Mouse (Mus musculus) gastrocnemius, postnatal 14 days (tissue): ENCODE results near the gene Il17f. TPM values are rescaled to one million over a fixed set of nuclear protein-coding genes. Genes with fewer than 3 reads are reported as not detected.
"Not testable (repeated sequence)": the region's sequence is repeated elsewhere in the genome, so short reads cannot be mapped to it uniquely, and the experiment has no call there.

Experiments
- DNase-seq: peaks from one replicate; pipeline ENCODE4 v3.0.0; 2021; ENCODE audit warnings: mixed read lengths
- intact Hi-C: fragments of 180-260 bp; cut with DNase I; formaldehyde crosslinking; loops from one replicate; pipeline ENCODE4 v1.15.1; 2025; ENCODE audit warnings: low total_unique reads
- long read RNA-seq, 2 experiments: library from polyadenylated mRNA; stranded (forward); transcript quantifications; one replicate each; pipeline ENCODE4 v2.0.0; 2021
- total RNA-seq, 2 experiments: library from RNA; stranded (reverse); gene quantifications; 2 replicates each; pipeline ENCODE4 v1.2.3; 2021

Gene Il17f
- total RNA-seq = not detected
- long read RNA-seq, experiment 1 = 0 reads
- long read RNA-seq, experiment 2 = 0 reads

- intact Hi-C loops, DNase-seq: not testable (repeated sequence)
Observed at GRCm38 (mm10) chr1:20790517-20790916, at the start of gene Il17f. Gene Il17f (minus strand): TSS chr1:20790617.

DNA sequence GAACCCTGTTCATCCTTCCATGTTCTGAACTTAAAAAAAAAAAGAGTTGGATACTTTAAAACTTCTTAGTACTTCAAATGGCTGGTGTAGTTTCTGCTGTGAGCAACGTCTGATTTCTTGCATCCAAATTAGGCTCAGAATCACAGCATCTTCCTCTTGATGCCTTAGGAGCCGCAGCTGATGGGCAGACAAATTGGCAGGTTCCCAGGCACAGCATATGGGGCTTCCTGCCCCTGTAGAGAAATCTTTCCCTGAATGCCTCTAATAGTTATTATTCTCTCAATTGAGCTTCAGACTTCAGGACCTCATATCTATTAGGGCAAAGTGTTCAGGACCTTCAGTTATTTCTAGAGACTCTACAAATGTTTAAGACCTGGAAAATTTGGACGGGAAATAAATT lies 49.5 kb upstream of the Il17f start:
- no peak for DNase-seq
- intact Hi-C loops = no loop called here

GRCm38 (mm10) chr1:20836551-20837125 lies 46.2 kb upstream of the Il17f start:
- intact Hi-C loops = no loop called here
- no peak for DNase-seq

GRCm38 (mm10) chr1:20833141-20833511 lies 42.7 kb upstream of the Il17f start:
- intact Hi-C loops = no loop called here
- DNase-seq = no peak

DNA sequence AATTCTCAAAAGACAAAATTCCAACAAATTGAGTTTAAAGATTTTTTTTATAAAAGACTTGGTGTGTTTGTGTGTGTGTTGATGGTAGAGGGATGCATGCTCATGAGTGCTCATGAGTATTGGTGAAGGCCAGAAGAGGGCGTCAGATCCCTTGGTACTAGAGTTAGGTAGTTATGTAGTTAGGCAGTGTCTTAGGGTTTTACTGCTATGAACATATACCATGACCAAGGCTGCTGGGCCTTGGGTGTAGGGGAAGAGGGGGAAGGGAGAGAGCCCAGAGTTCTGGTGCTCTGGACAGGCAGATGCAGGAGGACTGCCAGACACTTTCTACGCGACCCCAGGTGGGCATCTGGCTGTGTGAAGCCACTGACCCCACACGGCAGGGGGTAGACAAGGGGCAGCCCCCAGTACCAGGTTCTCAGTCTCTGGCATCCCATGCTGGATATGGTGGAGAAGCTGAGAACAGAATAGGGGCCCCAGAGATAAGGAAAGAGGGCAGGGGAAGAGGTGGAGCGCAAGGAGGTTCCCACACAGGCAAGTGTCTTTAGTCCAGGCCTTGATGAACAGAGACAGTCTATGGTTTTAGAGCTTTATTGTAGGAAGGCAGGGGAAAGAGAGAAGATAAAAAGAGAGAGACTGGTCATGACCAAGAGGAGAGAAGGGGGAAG lies 42.2 kb upstream of the Il17f start:
- DNase-seq = no peak
- intact Hi-C loops = no loop called here

- intact Hi-C loops = no loop called here
- DNase-seq = no peak
Observed at GRCm38 (mm10) chr1:20830546-20830945, 40.1 kb upstream of the Il17f start.

GRCm38 (mm10) chr1:20828061-20828460 lies 37.6 kb upstream of the Il17f start:
- no peak for DNase-seq
- intact Hi-C loops = no loop called here

GRCm38 (mm10) chr1:20825036-20825435 lies 34.6 kb upstream of the Il17f start:
- intact Hi-C loops = no loop called here
- DNase-seq = no peak

DNA sequence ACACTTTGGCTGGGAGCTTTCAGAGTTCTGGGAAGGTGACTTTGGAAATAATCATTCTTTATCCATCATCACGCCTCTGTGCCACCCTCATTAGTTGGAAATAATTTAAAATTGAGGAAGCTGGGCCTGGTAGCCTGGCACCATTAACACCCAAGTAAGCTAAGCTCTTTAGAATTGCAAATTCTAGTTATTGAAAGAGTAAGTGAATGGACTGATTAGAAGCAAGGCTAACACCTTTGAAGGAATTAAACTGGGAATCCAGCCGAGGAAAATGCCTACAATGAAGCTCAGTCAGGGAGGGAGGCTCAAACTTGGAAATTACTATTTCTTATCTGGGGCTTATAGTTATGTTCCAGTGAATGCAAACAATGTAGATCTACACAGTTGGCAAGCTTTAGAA lies 33.5 kb upstream of the Il17f start:
- DNase-seq = no peak
- intact Hi-C loops = no loop called here

DNA sequence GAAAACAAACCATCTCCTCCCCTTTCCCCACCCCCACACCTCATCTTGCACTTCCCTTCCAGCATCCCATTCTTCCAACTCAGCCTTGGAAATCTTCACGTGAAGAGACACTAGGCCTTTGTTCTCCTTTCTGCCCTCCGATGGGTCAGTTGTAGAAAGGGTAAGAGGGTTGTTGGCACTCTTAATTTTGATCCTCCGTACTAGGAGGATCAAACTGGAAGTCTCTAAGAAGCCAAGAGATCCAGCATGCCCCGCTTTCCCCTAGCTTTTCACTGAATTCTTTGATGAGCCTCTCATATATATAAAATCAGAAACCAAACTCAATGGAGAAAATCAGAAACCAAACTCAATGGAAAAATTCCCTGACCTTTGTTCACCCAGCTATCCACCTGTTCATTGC lies 33.1 kb upstream of the Il17f start:
- no peak for DNase-seq
- intact Hi-C loops = no loop called here

DNA sequence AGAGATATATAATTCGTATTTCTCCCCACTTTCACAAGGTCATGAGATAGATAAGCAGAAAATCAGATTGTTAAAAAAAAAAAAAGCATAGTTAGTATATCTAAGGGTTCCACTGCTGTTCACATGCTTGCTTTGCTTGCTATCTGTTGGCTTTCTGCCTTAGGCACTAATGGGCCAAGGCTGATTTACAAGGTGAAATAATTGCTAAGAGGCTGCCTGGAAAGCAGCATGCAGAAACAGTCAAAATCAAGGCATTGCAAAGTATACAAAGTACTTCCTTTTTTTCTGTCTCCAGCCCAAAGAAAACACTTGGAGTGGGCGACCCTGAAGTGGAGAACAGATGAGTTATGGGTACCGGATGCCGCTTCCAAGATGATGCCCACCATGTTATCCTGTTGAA lies 30.5 kb upstream of the Il17f start:
- intact Hi-C loops = no loop called here

DNA sequence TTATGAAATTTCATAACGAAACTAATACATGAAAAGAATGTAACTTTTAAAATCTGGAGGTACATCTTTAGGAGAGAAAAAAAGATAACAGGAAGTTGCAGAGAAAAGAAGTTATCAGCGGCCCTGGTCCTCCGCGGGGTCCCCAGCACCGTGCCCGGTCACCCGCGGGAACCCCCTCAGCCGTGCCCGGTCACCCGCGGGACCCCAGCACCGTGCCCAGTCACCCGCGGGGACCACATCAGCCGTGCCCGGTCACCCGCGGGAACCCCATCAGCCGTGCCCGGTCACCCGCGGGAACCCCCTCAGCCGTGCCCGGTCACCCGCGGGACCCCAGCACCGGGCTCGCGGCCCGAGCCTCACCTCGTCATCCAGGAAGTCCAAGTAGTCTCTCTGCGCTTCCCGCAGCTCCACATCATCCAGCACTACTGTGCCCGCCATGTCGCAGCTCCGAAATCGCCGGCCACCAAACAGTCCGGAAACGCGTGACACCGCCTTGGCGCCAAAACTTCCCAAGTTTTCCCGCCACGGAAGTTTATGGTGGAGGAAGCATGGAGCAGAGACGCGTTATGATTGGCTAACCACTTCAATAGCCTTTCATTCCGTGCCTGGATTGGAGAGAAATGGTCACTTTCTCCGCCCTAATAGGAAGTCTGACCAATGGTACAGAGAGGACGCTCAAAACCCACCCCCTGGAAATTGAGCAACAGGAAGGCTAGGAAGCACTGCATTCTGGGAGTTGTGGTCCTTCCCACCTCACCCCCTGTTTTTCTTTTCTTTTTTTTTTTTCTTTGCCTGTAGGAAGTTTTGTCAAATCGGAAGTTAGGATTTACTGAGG lies 29.6 kb upstream of the Il17f start, which contains the start of gene Mcm3:
Gene Mcm3 (minus strand): TSS at position 542 of the 835 bp plus-strand sequence.
- peak; percentile 86 for DNase-seq
- intact Hi-C loops = no loop called here

More for the DNA sequence above, 30.5 kb upstream of the Il17f start:
- no peak for DNase-seq

DNA sequence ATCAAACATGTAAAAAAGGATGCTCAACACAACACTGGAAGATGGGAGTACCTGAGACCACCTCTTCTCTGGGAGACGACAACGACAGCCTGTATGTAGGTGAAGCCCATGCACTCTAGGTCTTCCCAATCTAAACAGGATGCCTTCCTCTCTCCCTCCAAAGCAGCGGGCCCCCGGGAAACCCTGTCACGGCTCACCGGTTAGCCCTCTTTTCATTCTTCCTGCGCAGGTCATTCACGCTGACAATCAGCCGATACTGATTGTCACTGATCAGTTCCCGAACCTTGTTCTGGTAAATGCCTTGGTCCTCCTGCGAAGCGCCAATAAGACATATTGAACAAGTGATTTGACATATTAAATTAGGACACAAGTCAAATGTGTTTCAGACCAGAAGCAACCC lies 27.2 kb upstream of the Il17f start:
- no peak for DNase-seq
- intact Hi-C loops = no loop called here

DNA sequence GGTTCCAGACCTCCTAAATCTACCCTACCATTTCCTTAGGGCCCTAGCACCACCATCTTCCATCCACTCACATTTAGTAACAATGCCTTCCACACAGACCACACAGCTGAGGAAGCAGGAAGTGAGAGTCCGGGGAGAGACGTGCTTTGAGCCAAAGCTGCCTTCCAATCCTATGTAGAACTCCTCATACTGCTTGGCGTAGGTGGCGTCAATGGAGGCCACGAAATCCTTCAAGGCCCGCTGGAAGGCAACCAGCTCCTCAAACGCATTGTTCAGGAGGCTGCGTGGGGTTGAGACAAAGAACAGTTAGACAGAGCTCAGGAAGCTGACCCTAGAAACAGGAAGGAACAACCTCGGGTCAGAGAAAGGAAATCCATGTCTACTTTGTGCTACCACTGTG lies 26.8 kb upstream of the Il17f start:
- no peak for DNase-seq
- intact Hi-C loops = no loop called here

DNA sequence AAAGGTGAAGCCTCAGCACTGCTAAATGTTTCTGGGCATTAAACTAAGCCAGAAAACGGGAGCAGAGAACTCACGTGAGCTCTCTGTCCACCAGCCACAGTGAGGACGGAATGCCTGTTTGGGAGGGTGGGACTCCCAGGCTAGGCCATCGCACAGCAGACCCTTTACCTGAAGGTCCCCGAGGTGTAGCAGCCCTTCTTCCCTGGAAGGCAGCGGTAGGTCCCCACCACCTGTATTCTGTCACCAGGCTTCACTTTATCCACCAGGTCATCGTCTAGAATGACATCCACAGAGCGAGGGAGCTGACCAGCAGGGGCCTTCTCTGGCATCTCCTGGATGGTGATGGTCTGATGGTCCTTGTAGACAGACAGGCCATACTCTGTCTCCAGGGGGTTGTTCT lies 24.1 kb upstream of the Il17f start:
- DNase-seq = no peak
- intact Hi-C loops = no loop called here

DNA sequence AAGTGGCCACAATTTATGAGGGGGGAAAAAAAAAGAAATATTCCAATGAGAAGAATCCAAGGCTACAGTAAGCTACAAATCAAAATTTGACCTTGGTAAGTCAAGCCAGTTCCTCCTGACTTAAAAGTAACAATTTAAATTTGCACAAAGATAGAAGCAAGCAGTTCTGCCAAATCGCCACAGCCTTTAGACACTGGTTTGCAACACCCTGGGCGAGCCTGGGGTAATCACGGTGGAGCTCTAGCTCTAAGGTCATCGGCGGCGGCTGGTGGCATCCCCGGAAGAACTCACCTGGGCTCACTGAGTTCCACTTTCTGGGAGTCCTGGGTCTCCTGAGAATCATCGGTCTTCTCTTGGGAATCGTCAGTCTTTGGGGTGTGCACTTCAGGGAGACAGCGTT lies 14.1 kb upstream of the Il17f start:
- DNase-seq = no peak
- intact Hi-C loops = loop anchor here (10.0 kb wide), 1 partner anchor 190 kb away; the partner anchor contains the start of gene Pkhd1

GRCm38 (mm10) chr1:20801682-20802390 lies 11.4 kb upstream of the Il17f start:
- intact Hi-C loops = loop anchor here (10.0 kb wide), 1 partner anchor 187 kb away; the partner anchor contains the start of gene Pkhd1
- no peak for DNase-seq

- no peak for DNase-seq
- intact Hi-C loops = loop anchor here (10.0 kb wide), 1 partner anchor 186 kb away; the partner anchor contains the start of gene Pkhd1
Observed at GRCm38 (mm10) chr1:20801275-20801674, 10.9 kb upstream of the Il17f start.

DNA sequence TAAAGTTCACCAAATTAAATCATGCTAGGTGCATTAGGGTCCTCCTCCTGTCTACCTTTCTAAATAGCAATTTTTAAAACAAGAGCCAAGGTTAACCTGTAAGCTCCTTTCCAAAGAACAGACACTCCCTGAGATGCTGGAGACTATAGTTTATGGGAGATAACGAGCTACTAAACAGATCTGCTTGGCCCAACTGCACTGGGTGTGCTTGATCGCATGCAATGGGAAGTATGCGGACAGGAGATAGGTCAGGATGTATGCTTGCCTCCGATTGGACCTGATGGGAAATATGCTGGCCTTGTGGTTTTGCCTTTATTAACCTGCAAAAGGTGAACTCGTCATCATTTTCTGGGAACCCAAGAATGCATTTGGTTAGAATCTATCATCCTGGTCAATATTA lies 4.8 kb upstream of the Il17f start:
- no peak for DNase-seq
- intact Hi-C loops = no loop called here

GRCm38 (mm10) chr1:20794760-20795159 lies 4.3 kb upstream of the Il17f start:
- intact Hi-C loops = no loop called here
- no peak for DNase-seq
